In genomic region chr12:58590547-58591479, GRCm38 (mm10) we compare ENCODE assay signal across 17 mouse cellular contexts.
DNase-seq lines count a peak whose midpoint lies in the region; ATAC-seq lines count a peak whose summit lies in the region.
"Had no signal": no experiment of that assay in that cellular context is flagged by ENCODE, and none has a peak within 500 bp of the region (broad histone marks: within the 10 kb centered on the region; RNA-seq: fewer than 3 reads in every experiment).

No protein-coding gene starts in this region.

- H3K9ac ChIP-seq in embryonic facial prominence, embryonic 14.5 days (ENCODE audit: low read depth, low read length): no peak overlapping the region
- H3K9ac ChIP-seq in midbrain, embryonic 11.5 days (ENCODE audit: low read length): no peak overlapping the region
- H3K9ac ChIP-seq in midbrain, embryonic 12.5 days (replicated peaks): no peak overlapping the region
- H3K9ac ChIP-seq: embryonic facial prominence, embryonic 15.5 days; limb, embryonic 15.5 days; liver, postnatal 0 days; stomach, embryonic 15.5 days had no signal

- no peak overlapping the region for H3K4me2 ChIP-seq in embryonic facial prominence, embryonic 14.5 days (ENCODE audit: low read depth, low read length)
- no peak overlapping the region for H3K4me2 ChIP-seq in midbrain, embryonic 11.5 days
- no peak overlapping the region for H3K4me2 ChIP-seq in midbrain, embryonic 12.5 days (replicated peaks)
- H3K4me2 ChIP-seq: embryonic facial prominence, embryonic 15.5 days; limb, embryonic 15.5 days; stomach, embryonic 15.5 days had no signal

- no peak overlapping the region for H3K4me3 ChIP-seq in embryonic facial prominence, embryonic 14.5 days (ENCODE audit: low read depth, low read length)
- H3K4me3 ChIP-seq in embryonic facial prominence, embryonic 10.5 days: no peak overlapping the region
- H3K4me3 ChIP-seq in midbrain, embryonic 11.5 days (ENCODE audit: low read depth, low read length): no peak overlapping the region
- no peak overlapping the region for H3K4me3 ChIP-seq in midbrain, embryonic 10.5 days
- H3K4me3 ChIP-seq in midbrain, embryonic 12.5 days: no peak overlapping the region
- H3K4me3 ChIP-seq: embryonic facial prominence, embryonic 15.5 days; limb, embryonic 15.5 days; stomach, embryonic 15.5 days had no signal

- H3K9me3 ChIP-seq in embryonic facial prominence, embryonic 14.5 days (ENCODE audit: control insufficient read depth, low read length): no peaks in the 10 kb centered on the region
- no peaks in the 10 kb centered on the region for H3K9me3 ChIP-seq in embryonic facial prominence, embryonic 10.5 days
- no peaks in the 10 kb centered on the region for H3K9me3 ChIP-seq in midbrain, embryonic 11.5 days (ENCODE audit: control insufficient read depth, low read length)
- no peaks in the 10 kb centered on the region for H3K9me3 ChIP-seq in midbrain, embryonic 10.5 days (replicated peaks)
- no peaks in the 10 kb centered on the region for H3K9me3 ChIP-seq in midbrain, embryonic 12.5 days
- H3K9me3 ChIP-seq: embryonic facial prominence, embryonic 15.5 days; limb, embryonic 15.5 days; stomach, embryonic 15.5 days had no signal

- no peak for ATAC-seq in embryonic facial prominence, embryonic 14.5 days (ENCODE audit: low read depth)
- ATAC-seq in midbrain, embryonic 11.5 days (ENCODE audit: low FRiP score): peak; percentile 48; the same call in 1 of the 2 replicates
- peak; percentile 65 for ATAC-seq in midbrain, embryonic 12.5 days (ENCODE audit: low FRiP score, low read depth)
- ATAC-seq: liver, postnatal 0 days had no signal

- no peak overlapping the region for H3K27ac ChIP-seq in embryonic facial prominence, embryonic 14.5 days (replicated peaks; ENCODE audit: low read depth, low read length)
- no peak overlapping the region for H3K27ac ChIP-seq in embryonic facial prominence, embryonic 10.5 days (replicated peaks)
- H3K27ac ChIP-seq in midbrain, embryonic 11.5 days (ENCODE audit: low read depth, low read length): no peak overlapping the region
- H3K27ac ChIP-seq in midbrain, embryonic 10.5 days (replicated peaks): no peak overlapping the region
- 0 out of 2 replicates have a peak overlapping the region, but pooled peaks have one; percentile 39 for H3K27ac ChIP-seq in midbrain, embryonic 12.5 days (replicated peaks)
- H3K27ac ChIP-seq: embryonic facial prominence, embryonic 15.5 days; limb, embryonic 15.5 days; stomach, embryonic 15.5 days had no signal

- peak; percentile 11 for DNase-seq in embryonic facial prominence, embryonic 14.5 days (ENCODE audit: low spot score)
- no peak for DNase-seq in embryonic facial prominence, embryonic 10.5 days (ENCODE audit: low spot score)
- DNase-seq in midbrain, embryonic 11.5 days (ENCODE audit: low spot score, missing footprints): peak; percentile 78
- no peak for DNase-seq in midbrain, embryonic 10.5 days (ENCODE audit: low spot score)
- DNase-seq in right cerebral cortex, postnatal 14 days: no peak
- DNase-seq in T-cell, adult 2 months (ENCODE audit: low spot score): no peak
- no peak for DNase-seq in ovary, postnatal 10 days (ENCODE audit: low spot score)
- DNase-seq: adrenal gland, adult 8-10 months; cerebellum, adult 18-20 months; layer of hippocampus, postnatal 36 days; liver, postnatal 0 days; right cerebral cortex, adult 18-20 months had no signal

- H3K36me3 ChIP-seq in embryonic facial prominence, embryonic 14.5 days (ENCODE audit: control insufficient read depth, insufficient read depth, low read length): no peaks in the 10 kb centered on the region
- H3K36me3 ChIP-seq in embryonic facial prominence, embryonic 10.5 days (replicated peaks): no peaks in the 10 kb centered on the region
- H3K36me3 ChIP-seq in midbrain, embryonic 11.5 days (ENCODE audit: control insufficient read depth, insufficient read depth, low read length): no peaks in the 10 kb centered on the region
- H3K36me3 ChIP-seq in midbrain, embryonic 10.5 days: no peaks in the 10 kb centered on the region
- no peaks in the 10 kb centered on the region for H3K36me3 ChIP-seq in midbrain, embryonic 12.5 days
- H3K36me3 ChIP-seq: embryonic facial prominence, embryonic 15.5 days; limb, embryonic 15.5 days; stomach, embryonic 15.5 days had no signal

- WGBS in embryonic facial prominence, embryonic 14.5 days: 52% methylated on average over 7 of the region's 7 CpGs
- 83% methylated on average over 7 of the region's 7 CpGs for WGBS in embryonic facial prominence, embryonic 10.5 days
- WGBS in midbrain, embryonic 11.5 days: 68% methylated on average over 7 of the region's 7 CpGs
- 77% methylated on average over 7 of the region's 7 CpGs for WGBS in midbrain, embryonic 10.5 days
- 70% methylated on average over 7 of the region's 7 CpGs for WGBS in midbrain, embryonic 12.5 days

- no peaks in the 10 kb centered on the region; the same call in 1 of the 2 replicates for H3K4me1 ChIP-seq in embryonic facial prominence, embryonic 14.5 days (ENCODE audit: control insufficient read depth, insufficient read depth, low read length)
- H3K4me1 ChIP-seq in embryonic facial prominence, embryonic 10.5 days: no peaks in the 10 kb centered on the region
- no peaks in the 10 kb centered on the region for H3K4me1 ChIP-seq in midbrain, embryonic 11.5 days (ENCODE audit: control insufficient read depth, insufficient read depth, low read length)
- no peaks in the 10 kb centered on the region for H3K4me1 ChIP-seq in midbrain, embryonic 10.5 days
- H3K4me1 ChIP-seq in midbrain, embryonic 12.5 days: no peaks in the 10 kb centered on the region
- H3K4me1 ChIP-seq: embryonic facial prominence, embryonic 15.5 days; stomach, embryonic 15.5 days had no signal

- H3K27me3 ChIP-seq in embryonic facial prominence, embryonic 14.5 days (replicated peaks; ENCODE audit: control insufficient read depth, insufficient read depth, low read length): no peaks in the 10 kb centered on the region
- no peaks in the 10 kb centered on the region for H3K27me3 ChIP-seq in embryonic facial prominence, embryonic 10.5 days (replicated peaks; ENCODE audit: low read depth, poor library complexity, severe bottlenecking)
- H3K27me3 ChIP-seq in midbrain, embryonic 11.5 days (ENCODE audit: control insufficient read depth, insufficient read depth, low read length): no peaks in the 10 kb centered on the region
- H3K27me3 ChIP-seq in midbrain, embryonic 10.5 days (ENCODE audit: low read depth, poor library complexity, severe bottlenecking): no peaks in the 10 kb centered on the region
- H3K27me3 ChIP-seq in midbrain, embryonic 12.5 days: no peaks in the 10 kb centered on the region
- H3K27me3 ChIP-seq: CH12.LX; embryonic facial prominence, embryonic 15.5 days; limb, embryonic 15.5 days; stomach, embryonic 15.5 days had no signal

Comparison
In these comparisons a context has a peak if more than half of its experiments do, and no peak if none do; other contexts are left out.
1. DNase-seq: peak in embryonic facial prominence, embryonic 14.5 days (single experiment) and midbrain, embryonic 11.5 days (single experiment); none in embryonic facial prominence, embryonic 10.5 days (single experiment), midbrain, embryonic 10.5 days (single experiment), right cerebral cortex, postnatal 14 days (single experiment), T-cell, adult 2 months (single experiment) and ovary, postnatal 10 days (single experiment).